Mouse (Mus musculus): ENCODE data around the gene Hist2h2aa1. TPM values are rescaled to one million over a fixed set of nuclear protein-coding genes. Genes with fewer than 3 reads are reported as not detected.
A peak's percentile ranks its signal among the peaks of the same experiment; 100 is the strongest.

Gene Hist2h2aa1
- polyA plus RNA-seq, 1 experiment from 2014 or later: 17.4 TPM

DNA sequence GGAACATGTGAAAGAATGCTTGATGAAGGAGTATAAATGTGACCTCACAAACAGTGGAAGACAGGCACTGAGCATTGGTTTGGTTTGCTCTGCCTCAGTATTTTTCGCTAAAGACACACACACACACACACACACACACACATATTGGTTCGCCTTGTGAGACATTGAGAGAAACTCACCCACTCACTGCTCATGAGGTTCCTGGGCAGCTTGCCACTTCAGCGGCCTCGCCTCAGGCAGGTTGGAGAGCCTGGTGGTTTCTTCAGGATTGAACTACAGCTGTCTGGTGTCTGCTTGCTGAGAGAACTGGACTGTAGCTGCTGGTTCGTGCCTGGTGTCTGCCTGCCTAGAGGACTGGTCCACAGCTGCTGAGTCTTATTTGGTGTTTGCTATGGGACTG is 14.9 kb downstream of the Hist2h2aa1 start:
- Histone ChIP-seq H3K4me2 (ENCODE audit: low read depth, low read length) (no peak overlapping the region), H3K4me3 (ENCODE audit: low read depth, low read length) (no peak overlapping the region), H3K4me1 (ENCODE audit: control insufficient read depth, insufficient read depth, low read length) (peaks cover 13% of the 10 kb centered on the region; the same call in 1 of the 2 replicates), H3K36me3 (ENCODE audit: control insufficient read depth, insufficient read depth, low read length) (no peaks in the 10 kb centered on the region), H3K9me3 (ENCODE audit: control insufficient read depth, low read length) (no peaks in the 10 kb centered on the region), H3K9ac (replicated peaks; ENCODE audit: low read depth, low read length) (no peak overlapping the region), H3K27ac (ENCODE audit: low read depth, low read length) (no peak overlapping the region), H3K27me3 (ENCODE audit: control insufficient read depth, insufficient read depth, low read length) (no peaks in the 10 kb centered on the region)
- WGBS: 96% methylated on average over 5 of the region's 5 CpGs
- no peak for ATAC-seq (ENCODE audit: low read depth)

DNA sequence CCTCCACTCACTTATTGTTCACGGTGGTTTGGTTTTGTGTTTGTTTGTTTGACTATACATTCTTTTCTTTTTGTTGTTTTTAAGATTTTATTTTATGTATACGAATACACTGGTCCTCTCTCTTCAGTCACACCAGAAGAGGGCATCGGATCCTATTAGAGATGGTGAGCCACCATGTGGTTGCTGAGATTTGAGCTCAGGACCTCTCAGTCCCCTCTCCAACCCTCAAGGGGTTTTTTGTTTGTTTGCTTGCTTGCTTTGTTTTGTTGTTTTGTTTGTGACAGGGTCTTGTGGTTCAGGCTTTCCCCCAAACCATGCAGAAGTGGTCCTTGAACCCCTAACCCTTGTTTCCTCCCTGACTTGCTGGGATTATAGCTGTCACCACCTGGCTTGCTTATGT is 16.3 kb downstream of the Hist2h2aa1 start:
- ATAC-seq (ENCODE audit: low read depth): no peak

GRCm38 (mm10) chr3:96262216-96262875 is 17.0 kb downstream of the Hist2h2aa1 start:
- peak overlapping the region; percentile 84 for H3K9ac ChIP-seq (replicated peaks; ENCODE audit: low read depth, low read length)
- under 1% methylated on average over 19 of the region's 19 CpGs for WGBS
- no peaks in the 10 kb centered on the region for H3K36me3 ChIP-seq (ENCODE audit: control insufficient read depth, insufficient read depth, low read length)
- H3K27me3 ChIP-seq (ENCODE audit: control insufficient read depth, insufficient read depth, low read length): no peaks in the 10 kb centered on the region
- peak overlapping the region; percentile 97 for H3K27ac ChIP-seq (ENCODE audit: low read depth, low read length)
- H3K4me1 ChIP-seq (ENCODE audit: control insufficient read depth, insufficient read depth, low read length): peaks cover 13% of the 10 kb centered on the region; the same call in 1 of the 2 replicates
- H3K9me3 ChIP-seq (ENCODE audit: control insufficient read depth, low read length): no peaks in the 10 kb centered on the region
- peak overlapping the region; percentile 61 for H3K4me3 ChIP-seq (ENCODE audit: low read depth, low read length)
- peak overlapping the region; percentile 77 for H3K4me2 ChIP-seq (ENCODE audit: low read depth, low read length)
- ATAC-seq (ENCODE audit: low read depth): peak; percentile 78

More for the DNA sequence above, 16.3 kb downstream of the Hist2h2aa1 start:
- H3K27me3 ChIP-seq (ENCODE audit: control insufficient read depth, insufficient read depth, low read length): no peaks in the 10 kb centered on the region
- no peaks in the 10 kb centered on the region for H3K9me3 ChIP-seq (ENCODE audit: control insufficient read depth, low read length)
- H3K4me1 ChIP-seq (ENCODE audit: control insufficient read depth, insufficient read depth, low read length): peaks cover 13% of the 10 kb centered on the region; the same call in 1 of the 2 replicates
- peak overlapping the region; percentile 97 for H3K27ac ChIP-seq (ENCODE audit: low read depth, low read length)
- no peak overlapping the region for H3K9ac ChIP-seq (replicated peaks; ENCODE audit: low read depth, low read length)
- H3K4me2 ChIP-seq (ENCODE audit: low read depth, low read length): peak overlapping the region; percentile 77
- 68% methylated on average over 3 of the region's 3 CpGs for WGBS
- H3K4me3 ChIP-seq (ENCODE audit: low read depth, low read length): peak overlapping the region; percentile 61
- H3K36me3 ChIP-seq (ENCODE audit: control insufficient read depth, insufficient read depth, low read length): no peaks in the 10 kb centered on the region

- H3K4me1 ChIP-seq (ENCODE audit: control insufficient read depth, insufficient read depth, low read length): peaks cover 16% of the 10 kb centered on the region; the same call in 1 of the 2 replicates
- peak within 1 kb of the TSS; percentile 84 for H3K9ac ChIP-seq (replicated peaks; ENCODE audit: low read depth, low read length)
- H3K27ac ChIP-seq (ENCODE audit: low read depth, low read length): peak within 1 kb of the TSS; percentile 97
- no peaks in the 10 kb centered on the region for H3K9me3 ChIP-seq (ENCODE audit: control insufficient read depth, low read length)
- no peaks in the 10 kb centered on the region for H3K27me3 ChIP-seq (ENCODE audit: control insufficient read depth, insufficient read depth, low read length)
- H3K4me2 ChIP-seq (ENCODE audit: low read depth, low read length): peak within 1 kb of the TSS; percentile 77
- H3K36me3 ChIP-seq (ENCODE audit: control insufficient read depth, insufficient read depth, low read length): no peaks in the 10 kb centered on the region
- WGBS: under 1% methylated on average over 36 of the region's 40 CpGs
- ATAC-seq (ENCODE audit: low read depth): peak; percentile 91
- peak within 1 kb of the TSS; percentile 61 for H3K4me3 ChIP-seq (ENCODE audit: low read depth, low read length)
Measured at GRCm38 (mm10) chr3:96262979-96263550, 17.8 kb downstream of the Hist2h2aa1 start, which contains the start of gene Hist2h4. TSS of gene Hist2h4 (minus strand) at chr3:96263311.

- H3K4me2 ChIP-seq (ENCODE audit: low read depth, low read length): peak overlapping the region; percentile 77
- 5% methylated on average over 27 of the region's 27 CpGs for WGBS
- H3K9me3 ChIP-seq (ENCODE audit: control insufficient read depth, low read length): no peaks in the 10 kb centered on the region
Measured at GRCm38 (mm10) chr3:96263558-96264403, 18.5 kb downstream of the Hist2h2aa1 start.

DNA sequence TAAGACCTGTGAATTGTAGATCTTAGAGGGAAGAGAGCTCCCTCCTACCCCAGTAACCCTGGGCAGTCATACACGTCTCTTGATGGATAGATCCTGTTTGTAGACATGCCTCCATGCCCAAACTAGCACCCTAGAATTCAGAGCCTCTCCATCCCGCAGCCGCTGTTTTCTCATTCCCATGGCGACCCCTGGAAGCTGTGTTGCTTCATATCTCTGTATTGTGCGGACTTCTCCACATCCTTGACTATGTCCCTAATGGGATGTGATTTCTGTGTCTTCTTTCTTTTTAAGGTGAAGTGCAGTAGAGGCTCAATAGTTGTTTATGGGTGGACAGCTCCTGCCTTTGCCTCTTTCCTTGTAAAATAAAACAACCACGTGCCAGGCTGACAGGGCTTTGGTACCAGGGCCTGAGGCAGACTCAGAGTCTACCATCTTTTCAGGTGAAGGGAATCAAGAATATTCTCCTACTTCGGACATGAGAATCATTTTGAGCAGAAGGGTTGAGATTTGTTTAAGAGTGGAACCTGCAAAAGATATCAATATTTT is 19.2 kb downstream of the Hist2h2aa1 start:
- ATAC-seq (ENCODE audit: low read depth): no peak
- Histone ChIP-seq H3K9ac (replicated peaks; ENCODE audit: low read depth, low read length) (0 out of 2 replicates have a peak overlapping the region, but pooled peaks have one; percentile 84), H3K36me3 (ENCODE audit: control insufficient read depth, insufficient read depth, low read length) (no peaks in the 10 kb centered on the region), H3K27me3 (ENCODE audit: control insufficient read depth, insufficient read depth, low read length) (no peaks in the 10 kb centered on the region), H3K9me3 (ENCODE audit: control insufficient read depth, low read length) (no peaks in the 10 kb centered on the region), H3K4me3 (ENCODE audit: low read depth, low read length) (no peak overlapping the region; the same call in 1 of the 2 replicates), H3K27ac (ENCODE audit: low read depth, low read length) (peak overlapping the region; percentile 97; the same call in 1 of the 2 replicates), H3K4me1 (ENCODE audit: control insufficient read depth, insufficient read depth, low read length) (peaks cover 20% of the 10 kb centered on the region; the same call in 1 of the 2 replicates), H3K4me2 (ENCODE audit: low read depth, low read length) (peak overlapping the region; percentile 77; the same call in 1 of the 2 replicates)
- WGBS: 71% methylated on average over 7 of the region's 7 CpGs

More at GRCm38 (mm10) chr3:96263558-96264403, 18.5 kb downstream of the Hist2h2aa1 start:
- H3K4me1 ChIP-seq (ENCODE audit: control insufficient read depth, insufficient read depth, low read length): peaks cover 17% of the 10 kb centered on the region; the same call in 1 of the 2 replicates
- ATAC-seq (ENCODE audit: low read depth): peak; percentile 49; the same call in 1 of the 2 replicates
- H3K36me3 ChIP-seq (ENCODE audit: control insufficient read depth, insufficient read depth, low read length): no peaks in the 10 kb centered on the region
- peak overlapping the region; percentile 61 for H3K4me3 ChIP-seq (ENCODE audit: low read depth, low read length)
- H3K27me3 ChIP-seq (ENCODE audit: control insufficient read depth, insufficient read depth, low read length): no peaks in the 10 kb centered on the region
- H3K27ac ChIP-seq (ENCODE audit: low read depth, low read length): peak overlapping the region; percentile 97
- H3K9ac ChIP-seq (replicated peaks; ENCODE audit: low read depth, low read length): peak overlapping the region; percentile 84

GRCm38 (mm10) chr3:96266132-96266710 is 20.9 kb downstream of the Hist2h2aa1 start:
- WGBS: 93% methylated on average over 8 of the region's 8 CpGs
- Histone ChIP-seq H3K27ac (ENCODE audit: low read depth, low read length) (no peak overlapping the region), H3K36me3 (ENCODE audit: control insufficient read depth, insufficient read depth, low read length) (no peaks in the 10 kb centered on the region), H3K4me1 (ENCODE audit: control insufficient read depth, insufficient read depth, low read length) (peaks cover 20% of the 10 kb centered on the region; the same call in 1 of the 2 replicates), H3K4me3 (ENCODE audit: low read depth, low read length) (no peak overlapping the region), H3K9ac (replicated peaks; ENCODE audit: low read depth, low read length) (no peak overlapping the region), H3K4me2 (ENCODE audit: low read depth, low read length) (no peak overlapping the region), H3K27me3 (ENCODE audit: control insufficient read depth, insufficient read depth, low read length) (no peaks in the 10 kb centered on the region), H3K9me3 (ENCODE audit: control insufficient read depth, low read length) (no peaks in the 10 kb centered on the region)
- ATAC-seq (ENCODE audit: low read depth): no peak

DNA sequence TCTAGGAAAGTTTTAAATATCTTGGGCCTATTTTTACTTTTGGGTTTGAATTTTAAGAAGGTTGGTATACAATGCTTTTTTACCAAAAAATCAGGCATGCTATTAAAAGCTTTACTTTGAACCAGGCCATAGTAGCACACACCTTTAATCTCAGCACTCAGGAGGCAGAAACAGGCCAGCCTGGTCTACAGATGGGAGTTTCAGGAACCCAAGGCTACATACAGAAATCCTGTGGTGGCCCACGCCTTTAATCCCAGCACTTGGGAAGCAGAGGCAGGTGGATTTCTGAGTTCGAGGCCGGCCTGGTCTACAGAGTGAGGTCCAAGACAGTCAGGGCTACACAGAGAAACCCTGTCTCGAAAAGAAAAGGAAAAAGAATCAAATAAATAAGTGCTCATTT is 22.2 kb downstream of the Hist2h2aa1 start:
- Histone ChIP-seq H3K36me3 (ENCODE audit: control insufficient read depth, insufficient read depth, low read length) (no peaks in the 10 kb centered on the region), H3K9ac (replicated peaks; ENCODE audit: low read depth, low read length) (no peak overlapping the region), H3K4me1 (ENCODE audit: control insufficient read depth, insufficient read depth, low read length) (peaks cover 20% of the 10 kb centered on the region; the same call in 1 of the 2 replicates), H3K4me3 (ENCODE audit: low read depth, low read length) (no peak overlapping the region), H3K9me3 (ENCODE audit: control insufficient read depth, low read length) (no peaks in the 10 kb centered on the region), H3K4me2 (ENCODE audit: low read depth, low read length) (no peak overlapping the region), H3K27ac (ENCODE audit: low read depth, low read length) (no peak overlapping the region; the same call in 1 of the 2 replicates), H3K27me3 (ENCODE audit: control insufficient read depth, insufficient read depth, low read length) (no peaks in the 10 kb centered on the region)
- 82% methylated on average over 4 of the region's 4 CpGs for WGBS
- ATAC-seq (ENCODE audit: low read depth): no peak

Measured in neural tube, embryonic 14.5 days (tissue).